Mouse (Mus musculus) hindbrain, embryonic 14.5 days (tissue): ENCODE measurements around the gene Mettl14. TPM values are rescaled to one million over a fixed set of nuclear protein-coding genes. Genes with fewer than 3 reads are reported as not detected.
"Not testable (repeated sequence)": the region's sequence is repeated elsewhere in the genome, so short reads cannot be mapped to it uniquely, and the experiment has no call there.

Experiments used
- ATAC-seq: fragments of 200-750 bp; cut with Nextera tagmentation; 2 replicates; pipeline ENCODE4 v1.8.0; 2017; ENCODE audit warnings: moderate number of reproducible peaks, mild to moderate bottlenecking, moderate TSS enrichment, moderate library complexity; ENCODE audit not compliant: low FRiP score
- DNase-seq: peaks from one replicate; pipeline ENCODE4 v3.0.0-alpha.2; 2015; ENCODE audit warnings: low spot score
- H3K27ac ChIP-seq: fragments of 300-500 bp; sonication (generic); 2 replicates; pipeline ENCODE4 v1.5.1; 2014; ENCODE audit warnings: mild to moderate bottlenecking, moderate library complexity
- H3K27me3 ChIP-seq: fragments of 300-500 bp; sonication (generic); 2 replicates; pipeline ENCODE4 v1.6.1; 2014; ENCODE audit warnings: mild to moderate bottlenecking, low read length, mixed read lengths; ENCODE audit not compliant: control insufficient read depth, insufficient read depth
- H3K36me3 ChIP-seq: fragments of 300-500 bp; sonication (generic); replicated peaks from 2 replicates; pipeline ENCODE4 v1.6.1; 2014; ENCODE audit not compliant: control insufficient read depth, insufficient read depth
- H3K4me1 ChIP-seq: fragments of 300-500 bp; sonication (generic); replicated peaks from 2 replicates; pipeline ENCODE4 v1.6.1; 2014; ENCODE audit warnings: antibody characterized with exemption, low read length, mixed read lengths; ENCODE audit not compliant: control insufficient read depth, insufficient read depth
- H3K4me2 ChIP-seq: fragments of 300-500 bp; sonication (generic); replicated peaks from 2 replicates; pipeline ENCODE4 v1.6.1; 2014; ENCODE audit warnings: mild to moderate bottlenecking, moderate library complexity
- H3K4me3 ChIP-seq: fragments of 300-500 bp; sonication (generic); replicated peaks from 2 replicates; pipeline ENCODE4 v1.5.1; 2014; ENCODE audit warnings: mild to moderate bottlenecking, low read length
- H3K9ac ChIP-seq: fragments of 300-500 bp; sonication (generic); 2 replicates; pipeline ENCODE4 v1.6.1; 2014
- H3K9me3 ChIP-seq: fragments of 300-500 bp; sonication (generic); 2 replicates; pipeline ENCODE4 v1.6.1; 2016; ENCODE audit warnings: low read length; ENCODE audit not compliant: control insufficient read depth
- WGBS: fragments of 180-500 bp; shearing (Covaris S2); extraction: QIAGEN DNeasy Blood & Tissue Kit; methylation state at CpG from one replicate; pipeline ENCODE4 v1.1.7; 2014; 5-methylcytosine and 5-hydroxymethylcytosine counted together
- polyA plus RNA-seq: library from polyadenylated mRNA; unstranded; fragments of >200 nt; fragmentation: Nextera tagmentation; extraction: Ambion mirVana; gene quantifications from 2 replicates; pipeline ENCODE4 v1.2.1, GENCODE M21; 2014

Mettl14 gene
- polyA plus RNA-seq, 1 experiment from 2014 or later: 17.9 TPM

DNA sequence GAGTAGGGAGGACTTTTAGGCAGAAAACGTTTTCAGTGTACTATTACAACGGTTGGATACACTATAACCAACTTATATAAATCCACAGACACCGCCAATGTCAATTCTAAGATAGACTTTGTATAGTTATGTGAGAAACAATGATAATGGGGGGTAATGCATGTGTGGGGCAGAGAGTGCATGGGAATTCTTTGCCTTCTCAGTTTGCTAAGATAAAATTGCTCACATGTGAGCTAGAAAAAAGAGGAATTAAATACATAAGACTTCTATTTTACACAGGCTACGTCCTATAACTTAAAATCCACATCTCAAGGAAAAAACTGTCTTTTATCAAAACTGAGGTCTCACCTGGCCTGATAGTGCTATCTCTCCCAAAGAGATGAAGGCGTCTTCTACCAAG is 15.0 kb downstream of the Mettl14 start:
- no peak overlapping the region for H3K9ac ChIP-seq
- ATAC-seq (no peak), DNase-seq (no peak)
- H3K4me1 ChIP-seq: no peaks in the 10 kb centered on the region
- peaks cover 51% of the 10 kb centered on the region for H3K36me3 ChIP-seq
- H3K9me3 ChIP-seq: no peaks in the 10 kb centered on the region
- 97% methylated on average over 5 of the region's 5 CpGs for WGBS
- H3K27ac ChIP-seq: no peak overlapping the region
- H3K27me3 ChIP-seq: no peaks in the 10 kb centered on the region
- H3K4me2 ChIP-seq: no peak overlapping the region
- H3K4me3 ChIP-seq: no peak overlapping the region

DNA sequence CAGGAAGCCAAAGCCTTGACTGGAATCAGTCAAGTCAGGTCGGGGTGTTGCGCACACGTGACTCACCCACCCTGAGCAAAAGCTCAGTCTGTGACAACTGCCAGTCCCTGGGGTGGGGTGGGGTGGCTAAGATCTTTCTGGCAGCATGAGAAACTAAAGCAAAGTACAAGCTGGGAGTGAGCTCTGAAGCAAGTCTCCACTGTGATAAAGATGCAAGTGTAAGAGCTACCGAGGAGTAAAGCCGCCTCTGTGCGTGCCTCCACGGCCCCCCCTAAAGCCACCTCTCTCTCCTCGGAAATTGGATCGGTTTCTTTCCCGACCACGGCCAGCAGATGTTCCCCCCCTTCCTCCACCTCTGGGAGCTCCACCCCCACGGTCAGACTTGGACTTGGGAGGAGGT is 16.7 kb downstream of the Mettl14 start:
- no peaks in the 10 kb centered on the region for H3K4me1 ChIP-seq
- H3K27ac ChIP-seq: no peak overlapping the region
- H3K4me3 ChIP-seq: no peak overlapping the region
- H3K4me2 ChIP-seq: no peak overlapping the region
- ATAC-seq (peak; percentile 37; the same call in 1 of the 2 replicates), DNase-seq (no peak)
- peaks cover 42% of the 10 kb centered on the region for H3K36me3 ChIP-seq
- H3K9ac ChIP-seq: no peak overlapping the region
- WGBS: 95% methylated on average over 12 of the region's 12 CpGs
- no peaks in the 10 kb centered on the region for H3K9me3 ChIP-seq
- no peaks in the 10 kb centered on the region for H3K27me3 ChIP-seq

DNA sequence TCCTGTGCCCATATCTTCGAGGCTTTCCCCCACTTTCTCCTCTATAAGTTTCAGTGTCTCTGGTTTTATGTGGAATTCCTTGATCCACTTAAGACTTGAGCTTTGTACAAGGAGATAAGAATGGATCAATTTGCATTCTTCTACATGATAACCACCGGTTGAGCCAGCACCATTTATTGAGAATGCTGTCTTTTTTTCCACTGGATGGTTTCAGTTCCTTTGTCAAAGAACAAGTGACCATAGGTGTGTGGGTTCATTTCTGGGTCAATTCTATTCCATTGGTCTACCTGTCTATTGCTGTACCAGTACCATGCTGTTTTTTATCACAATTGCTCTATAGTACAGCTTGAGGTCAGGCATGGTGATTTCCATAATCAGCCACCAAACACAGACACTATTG is 19.1 kb downstream of the Mettl14 start:
- not testable (repeated sequence) for H3K4me1 ChIP-seq, H3K9ac ChIP-seq, H3K27me3 ChIP-seq, DNase-seq, H3K27ac ChIP-seq, H3K9me3 ChIP-seq, ATAC-seq, H3K4me2 ChIP-seq, H3K4me3 ChIP-seq
- WGBS: 95% methylated on average over 2 of the region's 2 CpGs
- peaks cover 53% of the 10 kb centered on the region for H3K36me3 ChIP-seq

DNA sequence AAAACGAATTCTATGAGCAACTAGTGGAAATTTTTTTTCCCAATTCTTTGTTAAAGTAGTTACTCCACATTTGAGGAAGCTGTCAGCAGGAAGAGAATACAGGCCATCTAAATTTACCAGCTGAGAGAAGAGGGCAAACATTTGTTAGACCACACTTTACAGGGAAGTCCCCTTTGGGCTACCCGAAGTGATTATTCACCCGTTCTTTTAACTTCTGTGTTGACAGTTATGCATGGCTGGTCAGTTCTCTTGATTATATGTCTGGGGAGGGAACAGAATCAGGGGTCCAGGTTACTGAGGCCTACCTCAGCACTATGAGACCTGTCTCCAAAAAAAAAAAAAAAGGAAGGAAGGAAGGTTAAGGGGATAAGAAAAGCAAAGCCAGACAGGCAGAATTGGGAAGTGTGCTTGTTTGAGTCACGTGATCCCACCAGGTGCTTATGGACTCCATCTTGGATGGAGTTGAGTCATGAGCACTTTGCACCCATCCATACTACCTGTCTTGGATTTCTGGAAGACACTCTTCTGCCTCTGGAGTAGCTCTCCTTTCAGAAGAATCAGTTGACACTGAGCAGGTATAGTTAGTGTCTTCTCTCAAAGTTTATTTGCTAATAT is 29.4 kb downstream of the Mettl14 start:
- Histone ChIP-seq H3K27me3 (no peaks in the 10 kb centered on the region), H3K4me2 (no peak overlapping the region), H3K9ac (no peak overlapping the region), H3K27ac (no peak overlapping the region), H3K9me3 (no peaks in the 10 kb centered on the region), H3K4me3 (no peak overlapping the region), H3K4me1 (no peaks in the 10 kb centered on the region), H3K36me3 (no peaks in the 10 kb centered on the region; the same call in 1 of the 2 replicates)
- DNase-seq: no peak
- 80% methylated on average over 4 of the region's 4 CpGs for WGBS
- no peak for ATAC-seq

DNA sequence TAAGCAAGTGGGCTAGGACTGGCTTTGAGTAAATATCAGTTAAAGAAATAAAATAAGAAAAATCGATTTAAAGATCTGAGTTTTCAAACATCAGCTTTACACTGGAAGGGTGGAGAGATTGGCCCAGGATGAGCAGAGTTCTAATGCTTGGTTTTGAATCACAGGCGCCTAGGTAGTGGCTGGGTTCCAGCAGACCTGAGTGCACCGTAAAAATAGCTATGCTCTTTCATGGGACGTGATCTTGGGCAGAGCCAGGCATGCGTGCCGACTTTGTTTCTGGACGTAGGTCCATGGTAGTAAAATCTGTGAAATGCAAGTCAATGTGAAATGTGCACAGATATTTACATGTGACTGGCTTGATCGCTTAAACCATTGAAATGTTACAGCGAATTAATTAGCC is 31.5 kb downstream of the Mettl14 start:
- DNase-seq: no peak
- Histone ChIP-seq H3K4me1 (no peaks in the 10 kb centered on the region), H3K27ac (no peak overlapping the region), H3K27me3 (no peaks in the 10 kb centered on the region), H3K4me2 (no peak overlapping the region), H3K9ac (no peak overlapping the region), H3K4me3 (no peak overlapping the region), H3K9me3 (no peaks in the 10 kb centered on the region), H3K36me3 (no peaks in the 10 kb centered on the region)
- no peak for ATAC-seq
- 92% methylated on average over 9 of the region's 9 CpGs for WGBS

DNA sequence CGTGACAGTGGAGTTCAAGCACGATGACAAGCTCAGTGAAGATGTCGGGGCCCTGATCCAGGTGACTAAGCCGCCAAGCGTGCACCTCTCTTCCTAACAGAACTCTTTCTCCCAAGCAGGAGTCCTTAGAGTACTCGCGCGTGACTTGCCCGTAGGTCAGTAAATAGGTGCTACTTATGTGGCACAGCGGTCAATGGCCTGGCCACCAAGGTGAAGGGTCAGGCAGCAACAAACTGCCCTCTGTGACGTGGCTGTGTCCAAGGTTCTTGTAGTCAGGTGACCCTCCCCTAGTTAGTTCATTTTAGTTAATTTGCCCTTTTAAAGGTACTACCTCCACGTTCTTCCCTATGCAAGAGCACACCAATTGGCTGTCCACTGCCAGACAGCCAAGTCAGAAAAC is 32.2 kb downstream of the Mettl14 start:
- no peaks in the 10 kb centered on the region for H3K9me3 ChIP-seq
- no peak for DNase-seq
- H3K4me3 ChIP-seq: no peak overlapping the region
- no peak overlapping the region for H3K9ac ChIP-seq
- no peak overlapping the region for H3K27ac ChIP-seq
- WGBS: 91% methylated on average over 12 of the region's 12 CpGs
- H3K27me3 ChIP-seq: no peaks in the 10 kb centered on the region
- ATAC-seq: no peak; the same call in 1 of the 2 replicates
- H3K4me1 ChIP-seq: no peaks in the 10 kb centered on the region
- no peak overlapping the region for H3K4me2 ChIP-seq
- H3K36me3 ChIP-seq: no peaks in the 10 kb centered on the region

DNA sequence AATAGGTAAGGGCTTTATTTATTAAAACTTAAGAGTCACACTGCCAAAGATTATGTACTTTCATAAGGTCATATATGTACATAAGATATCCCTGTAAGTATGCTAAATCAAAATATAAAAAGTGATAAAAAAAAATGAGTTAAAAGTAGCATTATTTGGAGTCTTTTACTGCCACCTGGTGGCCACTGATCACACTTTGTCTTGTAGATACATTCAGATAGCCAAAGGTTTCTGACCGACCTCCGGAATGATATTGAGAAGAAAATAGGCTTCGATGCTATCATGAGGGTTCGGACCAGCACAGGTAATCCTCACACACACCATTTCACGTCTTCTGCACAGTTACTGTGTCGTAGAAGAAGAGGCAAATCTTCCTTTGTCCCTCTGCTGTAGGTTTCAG is 32.7 kb downstream of the Mettl14 start:
- no peak overlapping the region for H3K9ac ChIP-seq
- no peaks in the 10 kb centered on the region for H3K4me1 ChIP-seq
- peak; percentile 83 for DNase-seq
- H3K4me3 ChIP-seq: no peak overlapping the region
- H3K27ac ChIP-seq: no peak overlapping the region
- 69% methylated on average over 6 of the region's 6 CpGs for WGBS
- no peaks in the 10 kb centered on the region for H3K27me3 ChIP-seq
- H3K36me3 ChIP-seq: no peaks in the 10 kb centered on the region
- no peaks in the 10 kb centered on the region for H3K9me3 ChIP-seq
- ATAC-seq: no peak
- no peak overlapping the region for H3K4me2 ChIP-seq

DNA sequence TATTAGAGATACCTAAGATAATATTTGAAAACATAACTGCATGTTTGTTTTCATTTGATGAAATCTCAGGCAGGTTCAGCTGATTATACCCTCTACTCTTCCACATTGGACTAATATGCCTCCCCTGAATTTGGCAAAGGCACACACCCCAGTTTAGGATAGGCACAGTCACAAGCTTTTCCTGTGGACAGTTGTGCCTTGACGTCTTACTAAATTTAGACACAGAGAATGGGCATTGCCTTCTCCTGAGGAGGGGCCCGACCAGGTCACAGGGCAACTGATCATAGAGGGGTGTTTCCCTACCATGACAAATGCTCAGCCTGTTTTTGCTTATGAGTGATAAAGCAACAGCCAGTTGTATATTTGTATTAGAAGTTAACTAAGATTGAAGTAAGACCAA is 34.4 kb downstream of the Mettl14 start:
- Histone ChIP-seq H3K4me3 (no peak overlapping the region), H3K36me3 (no peaks in the 10 kb centered on the region), H3K4me2 (no peak overlapping the region), H3K4me1 (no peaks in the 10 kb centered on the region), H3K27me3 (no peaks in the 10 kb centered on the region), H3K9ac (no peak overlapping the region), H3K9me3 (no peaks in the 10 kb centered on the region), H3K27ac (no peak overlapping the region)
- ATAC-seq: no peak
- no peak for DNase-seq
- 82% methylated on average over 2 of the region's 2 CpGs for WGBS

DNA sequence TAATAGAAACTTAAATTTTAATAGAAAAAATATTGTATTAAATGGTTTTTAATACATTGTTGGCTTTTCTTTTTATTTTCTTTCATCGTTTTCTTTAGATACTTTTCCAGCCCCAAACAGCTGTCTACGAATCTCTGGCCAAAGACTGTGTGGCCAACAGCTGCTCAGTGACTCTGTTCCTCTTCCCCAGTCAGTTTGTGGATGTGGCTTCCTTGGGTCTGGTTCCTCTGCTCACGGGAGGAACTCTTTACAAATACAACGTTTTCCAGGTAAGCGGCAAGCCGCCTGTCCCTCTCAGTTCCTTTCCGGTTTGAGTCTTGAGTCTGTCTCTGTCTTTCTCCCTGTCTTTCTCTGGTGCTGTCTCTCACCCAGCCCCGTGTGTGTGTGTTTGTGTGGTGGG is 35.3 kb downstream of the Mettl14 start:
- H3K36me3 ChIP-seq: no peaks in the 10 kb centered on the region
- 87% methylated on average over 8 of the region's 8 CpGs for WGBS
- H3K4me2 ChIP-seq: no peak overlapping the region
- no peaks in the 10 kb centered on the region for H3K4me1 ChIP-seq
- DNase-seq (no peak), ATAC-seq (no peak)
- no peak overlapping the region for H3K4me3 ChIP-seq
- no peak overlapping the region for H3K27ac ChIP-seq
- H3K9ac ChIP-seq: no peak overlapping the region
- H3K9me3 ChIP-seq: no peaks in the 10 kb centered on the region
- H3K27me3 ChIP-seq: no peaks in the 10 kb centered on the region
